Mouse (Mus musculus): ENCODE measurements around the gene Mybpc2. TPM values are rescaled to one million over a fixed set of nuclear protein-coding genes. Genes with fewer than 3 reads are reported as not detected.
A peak's percentile ranks its signal among the peaks of the same experiment; 100 is the strongest.

The Mybpc2 gene
- total RNA-seq, 1 experiment, result 0.80 TPM

DNA sequence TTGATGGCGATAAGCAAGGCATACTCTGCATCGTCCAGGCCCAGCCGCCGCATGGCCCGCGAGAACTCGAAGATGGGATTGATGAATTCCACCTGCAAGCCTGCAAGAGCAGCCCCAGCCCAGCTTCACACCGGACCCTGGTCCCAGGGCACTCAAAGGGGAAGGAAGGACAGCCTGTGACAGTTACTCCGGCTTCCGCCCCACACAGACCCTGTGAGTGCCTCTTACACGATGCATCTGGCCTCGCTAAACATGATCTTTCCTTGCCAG, 25.9 kb upstream of the Mybpc2 start:
- Histone ChIP-seq H3K9me3 (ENCODE audit: control insufficient read depth, insufficient read depth, low read depth, low read length) (no peaks in the 10 kb centered on the region), H3K4me1 (ENCODE audit: control insufficient read depth in 2 of 2, insufficient read depth in 2 of 2, low read length in 2 of 2, poor library complexity in 1 of 2) (peaks cover 2 to 16% of the 10 kb centered on the region in 2 experiments; a peak in 1 of 4 replicates), H3K9ac (ENCODE audit: insufficient read depth, low read depth, low read length, poor library complexity, severe bottlenecking) (no peak overlapping the region), H3K4me3 (ENCODE audit: insufficient read depth in 1 of 2, low read depth in 1 of 2, low read length in 2 of 2, poor library complexity in 1 of 2, severe bottlenecking in 1 of 2) (no peak overlapping the region), H3K27ac (ENCODE audit: insufficient read depth, low read depth, low read length, poor library complexity, severe bottlenecking) (no peak overlapping the region), H3K36me3 (ENCODE audit: control insufficient read depth, insufficient read depth, low read length, poor library complexity, severe bottlenecking) (peaks cover 24% of the 10 kb centered on the region; the same call in 1 of the 2 replicates)
- TF ChIP-seq CHD2 (IDR thresholded peaks at IDR 0.05; ENCODE audit: low read depth, low read length) (no peak), ZC3H11A (IDR thresholded peaks at IDR 0.05; ENCODE audit: borderline replicate concordance, low read depth, low read length) (no peak), MAFK (IDR thresholded peaks at IDR 0.05; ENCODE audit: insufficient read depth, low read depth, low read length) (no peak), HCFC1 (IDR thresholded peaks at IDR 0.05; ENCODE audit: borderline replicate concordance, insufficient read depth, low read length) (no peak), ZNF384 (IDR thresholded peaks at IDR 0.05; ENCODE audit: low read depth, low read length) (no peak)
- no peak for DNase-seq (ENCODE audit: low read depth, low spot score)
- in situ Hi-C loops (cut with MboI; ENCODE audit: low sequenced_read_pairs in 2 of 2, unreplicated experiment in 2 of 2), result no loop called here

DNA sequence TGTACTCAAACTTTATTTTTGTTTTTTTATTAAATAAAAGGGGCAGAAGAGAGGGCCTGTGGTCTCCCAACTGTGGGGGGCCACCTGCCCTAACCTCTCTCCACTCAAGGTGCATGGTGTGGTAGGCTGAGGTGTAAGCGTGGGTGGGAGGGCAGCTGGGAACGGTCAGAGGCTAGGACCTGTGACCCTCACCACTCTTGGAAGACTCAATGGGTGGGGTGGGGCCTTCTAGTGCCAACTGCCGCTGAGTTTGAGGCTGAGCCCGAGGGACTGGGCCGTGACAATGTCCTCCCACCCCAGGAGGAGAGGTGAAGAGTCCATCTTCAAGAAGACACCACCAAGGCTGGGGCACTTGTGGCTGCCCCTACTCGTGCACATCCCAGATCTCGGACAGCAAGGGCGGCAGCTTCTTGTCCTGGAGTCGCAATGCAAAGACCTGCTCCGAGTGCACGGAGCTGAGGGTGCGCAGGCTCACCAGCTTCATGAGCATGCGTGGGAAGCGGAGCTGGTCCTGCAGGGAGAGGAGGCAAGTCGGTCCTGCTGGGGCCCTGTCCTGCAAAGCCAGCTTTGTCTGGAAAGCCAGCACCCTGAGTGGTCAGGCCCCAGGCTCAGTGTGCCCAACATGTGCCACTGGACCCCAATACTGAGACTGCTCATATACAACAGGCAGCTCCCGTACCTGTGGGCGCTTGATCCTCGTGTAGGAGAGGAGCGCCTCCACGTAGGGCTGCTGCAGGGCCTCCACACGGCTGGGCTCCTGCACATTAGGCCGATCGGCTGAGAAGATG, 25.4 kb upstream of the Mybpc2 start:
- no peak for DNase-seq (ENCODE audit: low read depth, low spot score)
- Histone ChIP-seq H3K4me1 (ENCODE audit: control insufficient read depth in 2 of 2, insufficient read depth in 2 of 2, low read length in 2 of 2, poor library complexity in 1 of 2) (peaks cover 2 to 16% of the 10 kb centered on the region in 2 experiments; a peak in 1 of 4 replicates), H3K27ac (ENCODE audit: insufficient read depth, low read depth, low read length, poor library complexity, severe bottlenecking) (no peak overlapping the region), H3K4me3 (ENCODE audit: insufficient read depth in 1 of 2, low read depth in 1 of 2, low read length in 2 of 2, poor library complexity in 1 of 2, severe bottlenecking in 1 of 2) (no peak overlapping the region), H3K9ac (ENCODE audit: insufficient read depth, low read depth, low read length, poor library complexity, severe bottlenecking) (no peak overlapping the region; the same call in 1 of the 2 replicates), H3K36me3 (ENCODE audit: control insufficient read depth, insufficient read depth, low read length, poor library complexity, severe bottlenecking) (peaks cover 24% of the 10 kb centered on the region; the same call in 1 of the 2 replicates), H3K9me3 (ENCODE audit: control insufficient read depth, insufficient read depth, low read depth, low read length) (no peaks in the 10 kb centered on the region)
- in situ Hi-C loops (cut with MboI; ENCODE audit: low sequenced_read_pairs in 2 of 2, unreplicated experiment in 2 of 2), result no loop called here
- no peak for TF ChIP-seq HCFC1 (IDR thresholded peaks at IDR 0.05; ENCODE audit: borderline replicate concordance, insufficient read depth, low read length)
- no peak for TF ChIP-seq ZNF384 (IDR thresholded peaks at IDR 0.05; ENCODE audit: low read depth, low read length)
- TF ChIP-seq CHD2 (IDR thresholded peaks at IDR 0.05; ENCODE audit: low read depth, low read length), result no peak
- no peak for TF ChIP-seq ZC3H11A (IDR thresholded peaks at IDR 0.05; ENCODE audit: borderline replicate concordance, low read depth, low read length)
- TF ChIP-seq MAFK (IDR thresholded peaks at IDR 0.05; ENCODE audit: insufficient read depth, low read depth, low read length), result no peak

DNA sequence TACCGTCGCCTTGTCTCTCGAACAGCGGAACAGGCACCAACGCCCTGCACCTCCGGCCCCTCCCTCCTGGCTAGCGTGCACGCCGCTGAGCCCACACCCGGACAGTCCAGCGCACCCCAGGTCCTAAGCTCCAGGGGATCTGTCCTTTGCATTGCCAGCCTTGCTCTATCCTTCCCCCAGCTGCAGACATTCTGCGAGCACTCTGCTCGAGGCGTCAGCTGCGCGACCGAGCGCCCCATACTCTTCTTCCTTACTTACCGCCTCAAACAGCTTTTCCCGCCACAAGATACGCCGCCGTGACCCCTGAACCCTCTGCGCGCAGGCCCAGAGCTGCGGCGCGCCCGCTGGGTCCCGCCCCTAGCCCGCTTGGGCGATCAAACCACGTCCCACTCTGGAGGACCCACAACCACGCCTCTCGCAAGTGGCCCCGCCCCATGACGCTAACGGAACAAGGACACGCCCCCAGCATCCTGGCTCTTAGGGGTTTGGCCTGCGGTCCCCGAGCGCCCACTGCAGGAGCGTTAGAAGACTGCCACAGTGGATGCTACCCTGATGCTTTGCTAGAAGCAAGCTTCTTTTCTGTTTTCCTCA, 24.1 kb upstream of the Mybpc2 start, which contains the start of gene Pold1:
Pold1 (minus strand) TSS at position 353 of the 591 bp plus-strand sequence.
- peaks cover 26% of the 10 kb centered on the region; the same call in 1 of the 2 replicates for H3K36me3 ChIP-seq (ENCODE audit: control insufficient read depth, insufficient read depth, low read length, poor library complexity, severe bottlenecking)
- peak within 1 kb of the TSS; percentile 68 for H3K27ac ChIP-seq (ENCODE audit: insufficient read depth, low read depth, low read length, poor library complexity, severe bottlenecking)
- peak; percentile 100 for DNase-seq (ENCODE audit: low read depth, low spot score)
- peak within 1 kb of the TSS; percentile 83 to 89 for H3K4me3 ChIP-seq (ENCODE audit: insufficient read depth in 1 of 2, low read depth in 1 of 2, low read length in 2 of 2, poor library complexity in 1 of 2, severe bottlenecking in 1 of 2)
- in situ Hi-C loops (cut with MboI; ENCODE audit: low sequenced_read_pairs in 2 of 2, unreplicated experiment in 2 of 2), result no loop called here
- H3K9me3 ChIP-seq (ENCODE audit: control insufficient read depth, insufficient read depth, low read depth, low read length), result no peaks in the 10 kb centered on the region
- no peak for TF ChIP-seq CHD2 (IDR thresholded peaks at IDR 0.05; ENCODE audit: low read depth, low read length)
- no peak for TF ChIP-seq ZC3H11A (IDR thresholded peaks at IDR 0.05; ENCODE audit: borderline replicate concordance, low read depth, low read length)
- TF ChIP-seq HCFC1 (IDR thresholded peaks at IDR 0.05; ENCODE audit: borderline replicate concordance, insufficient read depth, low read length), result no peak
- no peak for TF ChIP-seq ZNF384 (IDR thresholded peaks at IDR 0.05; ENCODE audit: low read depth, low read length)
- no peak for TF ChIP-seq MAFK (IDR thresholded peaks at IDR 0.05; ENCODE audit: insufficient read depth, low read depth, low read length)
- H3K4me1 ChIP-seq (ENCODE audit: control insufficient read depth in 2 of 2, insufficient read depth in 2 of 2, low read length in 2 of 2, poor library complexity in 1 of 2), result peaks cover 2 to 16% of the 10 kb centered on the region in 2 experiments; a peak in 1 of 4 replicates
- H3K9ac ChIP-seq (ENCODE audit: insufficient read depth, low read depth, low read length, poor library complexity, severe bottlenecking), result peak within 1 kb of the TSS; percentile 92

- in situ Hi-C loops (cut with MboI; ENCODE audit: low sequenced_read_pairs in 2 of 2, unreplicated experiment in 2 of 2), result no loop called here
- H3K4me3 ChIP-seq (ENCODE audit: insufficient read depth in 1 of 2, low read depth in 1 of 2, low read length in 2 of 2, poor library complexity in 1 of 2, severe bottlenecking in 1 of 2), result peak overlapping the region; percentile 83 to 89
- H3K9ac ChIP-seq (ENCODE audit: insufficient read depth, low read depth, low read length, poor library complexity, severe bottlenecking), result peak overlapping the region; percentile 92
- peaks cover 2 to 19% of the 10 kb centered on the region in 2 experiments; a peak in 1 of 4 replicates for H3K4me1 ChIP-seq (ENCODE audit: control insufficient read depth in 2 of 2, insufficient read depth in 2 of 2, low read length in 2 of 2, poor library complexity in 1 of 2)
- H3K9me3 ChIP-seq (ENCODE audit: control insufficient read depth, insufficient read depth, low read depth, low read length), result no peaks in the 10 kb centered on the region
- H3K27ac ChIP-seq (ENCODE audit: insufficient read depth, low read depth, low read length, poor library complexity, severe bottlenecking), result no peak overlapping the region
- TF ChIP-seq ZNF384 (IDR thresholded peaks at IDR 0.05; ENCODE audit: low read depth, low read length), result no peak
- no peak for TF ChIP-seq CHD2 (IDR thresholded peaks at IDR 0.05; ENCODE audit: low read depth, low read length)
- TF ChIP-seq MAFK (IDR thresholded peaks at IDR 0.05; ENCODE audit: insufficient read depth, low read depth, low read length), result no peak
- TF ChIP-seq HCFC1 (IDR thresholded peaks at IDR 0.05; ENCODE audit: borderline replicate concordance, insufficient read depth, low read length), result no peak
- no peak for TF ChIP-seq ZC3H11A (IDR thresholded peaks at IDR 0.05; ENCODE audit: borderline replicate concordance, low read depth, low read length)
- DNase-seq (ENCODE audit: low read depth, low spot score), result no peak
- peaks cover 27% of the 10 kb centered on the region; the same call in 1 of the 2 replicates for H3K36me3 ChIP-seq (ENCODE audit: control insufficient read depth, insufficient read depth, low read length, poor library complexity, severe bottlenecking)
These were observed 23.3 kb upstream of the Mybpc2 start for GRCm38 (mm10) chr7:44547725-44548124.

Measured in ES-E14 (cell line).